Mouse (Mus musculus) lung, adult 2 months (tissue): ENCODE results near the gene Taar8b. TPM values are rescaled to one million over a fixed set of nuclear protein-coding genes. Genes with fewer than 3 reads are reported as not detected.
"Not testable (repeated sequence)": the region's sequence is repeated elsewhere in the genome, so short reads cannot be mapped to it uniquely, and the experiment has no call there.

Experiments
- DNase-seq: peaks from one replicate; pipeline ENCODE4 v3.0.0; 2022
- H3K4me1 ChIP-seq: fragments of 200-500 bp; 2 replicates; pipeline ENCODE4 v1.6.1; 2011; ENCODE audit warnings: low read length; ENCODE audit not compliant: control insufficient read depth, insufficient read depth
- H3K4me3 ChIP-seq: fragments of 200-500 bp; replicated peaks from 2 replicates; pipeline ENCODE3; 2011; ENCODE audit warnings: low read depth, mild to moderate bottlenecking, control low read depth, low read length; ENCODE audit errors: extremely low read depth
- CTCF ChIP-seq: fragments of 200-500 bp; IDR thresholded peaks from 2 replicates; pipeline ENCODE4 v1.5.1; 2011; ENCODE audit warnings: mild to moderate bottlenecking, low read length, control low read depth; ENCODE audit not compliant: insufficient read depth
- POLR2A ChIP-seq: fragments of 200-500 bp; IDR thresholded peaks from 2 replicates; pipeline ENCODE4 v1.6.1; 2011; ENCODE audit warnings: low read depth, mild to moderate bottlenecking, control low read depth, low read length, borderline replicate concordance; ENCODE audit errors: extremely low read depth
- WGBS: fragments of 180-500 bp; shearing (Covaris S2); methylation state at CpG from one replicate; pipeline ENCODE4 v1.1.7; 2018; 5-methylcytosine and 5-hydroxymethylcytosine counted together
- polyA plus RNA-seq: library from polyadenylated mRNA; depleted of rRNA; stranded (reverse); fragments of >200 nt; gene quantifications from 2 replicates; pipeline ENCODE4 v1.2.3, GENCODE M21; 2012

Gene Taar8b
- polyA plus RNA-seq, 1 experiment: not detected

GRCm38 (mm10) chr10:24107747-24108146 is 15.7 kb upstream of the Taar8b start:
- no peak for DNase-seq
- WGBS: 47% methylated on average over 5 of the region's 5 CpGs
- Histone ChIP-seq H3K4me3 (no peak overlapping the region), H3K4me1 (no peaks in the 10 kb centered on the region)
- no peak for TF ChIP-seq CTCF
- no peak for TF ChIP-seq POLR2A

GRCm38 (mm10) chr10:24103299-24103698 is 11.2 kb upstream of the Taar8b start:
- 10% methylated on average over 1 of the region's 1 CpGs for WGBS
- not testable (repeated sequence) for H3K4me3 ChIP-seq

GRCm38 (mm10) chr10:24101812-24102211 is 9.7 kb upstream of the Taar8b start, which contains the start of gene Taar8c:
Gene Taar8c, minus strand, starts transcription at chr10:24101912.
- H3K4me3 ChIP-seq, DNase-seq, H3K4me1 ChIP-seq: not testable (repeated sequence)
- 81% methylated on average over 1 of the region's 3 CpGs for WGBS

More at GRCm38 (mm10) chr10:24103299-24103698, 11.2 kb upstream of the Taar8b start:
- H3K4me1 ChIP-seq, DNase-seq: not testable (repeated sequence)

- 34% methylated on average over 2 of the region's 2 CpGs for WGBS
- DNase-seq: not testable (repeated sequence)
Measured at GRCm38 (mm10) chr10:24097010-24097409, 4.9 kb upstream of the Taar8b start.

GRCm38 (mm10) chr10:24087168-24087567 is 4.9 kb downstream of the Taar8b start:
- H3K4me3 ChIP-seq: no peak overlapping the region
- 76% methylated on average over 2 of the region's 2 CpGs for WGBS
- DNase-seq: no peak
- TF ChIP-seq CTCF (no peak), POLR2A (no peak)
- no peaks in the 10 kb centered on the region; the same call in 1 of the 2 replicates for H3K4me1 ChIP-seq

More at GRCm38 (mm10) chr10:24097010-24097409, 4.9 kb upstream of the Taar8b start:
- H3K4me1 ChIP-seq, H3K4me3 ChIP-seq: not testable (repeated sequence)

GRCm38 (mm10) chr10:24086555-24086954 is 5.5 kb downstream of the Taar8b start:
- Histone ChIP-seq H3K4me1 (no peaks in the 10 kb centered on the region; the same call in 1 of the 2 replicates), H3K4me3 (no peak overlapping the region)
- no peak for DNase-seq
- 58% methylated on average over 5 of the region's 5 CpGs for WGBS
- no peak for TF ChIP-seq CTCF
- no peak for TF ChIP-seq POLR2A

GRCm38 (mm10) chr10:24085936-24086335 is 6.2 kb downstream of the Taar8b start:
- Histone ChIP-seq H3K4me1 (no peaks in the 10 kb centered on the region; the same call in 1 of the 2 replicates), H3K4me3 (no peak overlapping the region)
- no peak for TF ChIP-seq POLR2A
- no peak for TF ChIP-seq CTCF
- no peak for DNase-seq
- WGBS: 77% methylated on average over 5 of the region's 5 CpGs

- no peaks in the 10 kb centered on the region for H3K4me1 ChIP-seq
- WGBS: 30% methylated on average over 3 of the region's 3 CpGs
- peak; percentile 13 for DNase-seq
- no peak overlapping the region for H3K4me3 ChIP-seq
- no peak for TF ChIP-seq POLR2A
- no peak for TF ChIP-seq CTCF
Measured at GRCm38 (mm10) chr10:24080166-24080565, 11.9 kb downstream of the Taar8b start.

- not testable (repeated sequence) for H3K4me3 ChIP-seq, DNase-seq, H3K4me1 ChIP-seq
- 87% methylated on average over 2 of the region's 4 CpGs for WGBS
Measured at GRCm38 (mm10) chr10:24076200-24076599, 15.9 kb downstream of the Taar8b start, which contains the start of gene Taar8a. Gene Taar8a, plus strand, starts transcription at chr10:24076500.

- not testable (repeated sequence) for H3K4me1 ChIP-seq
- WGBS: 31% methylated on average over 2 of the region's 2 CpGs
Measured at GRCm38 (mm10) chr10:24074751-24075150, 17.3 kb downstream of the Taar8b start.

GRCm38 (mm10) chr10:24058986-24059385 is 33.1 kb downstream of the Taar8b start:
- Histone ChIP-seq H3K4me3 (no peak overlapping the region), H3K4me1 (no peaks in the 10 kb centered on the region)
- no peak for TF ChIP-seq POLR2A
- no peak for DNase-seq
- 62% methylated on average over 3 of the region's 3 CpGs for WGBS

More at GRCm38 (mm10) chr10:24074751-24075150, 17.3 kb downstream of the Taar8b start:
- DNase-seq, H3K4me3 ChIP-seq: not testable (repeated sequence)

- H3K4me3 ChIP-seq: no peak overlapping the region
- no peaks in the 10 kb centered on the region for H3K4me1 ChIP-seq
- no peak for TF ChIP-seq POLR2A
- TF ChIP-seq CTCF: no peak
- WGBS: 37% methylated on average over 5 of the region's 5 CpGs
- DNase-seq: no peak
Measured at GRCm38 (mm10) chr10:24052039-24052438, 40.1 kb downstream of the Taar8b start.
